Mouse (Mus musculus) limb, embryonic 10.5 days (tissue): ENCODE data around the gene Olfml2b. TPM values are rescaled to one million over a fixed set of nuclear protein-coding genes. Genes with fewer than 3 reads are reported as not detected.

Source experiments
- DNase-seq: peaks from one replicate; pipeline ENCODE4 v3.0.0-alpha.2; 2017; ENCODE audit warnings: low spot score
- H3K27ac ChIP-seq: fragments of 300-500 bp; sonication (generic); 2 replicates; pipeline ENCODE4 v1.5.1; 2016; ENCODE audit warnings: mild to moderate bottlenecking
- H3K27me3 ChIP-seq: fragments of 300-500 bp; sonication (generic); 2 replicates; pipeline ENCODE4 v1.6.1; 2016; ENCODE audit warnings: low read depth, mild to moderate bottlenecking; ENCODE audit not compliant: poor library complexity, severe bottlenecking
- H3K36me3 ChIP-seq: fragments of 300-500 bp; sonication (generic); 2 replicates; pipeline ENCODE4 v1.6.1; 2016; ENCODE audit warnings: mild to moderate bottlenecking, moderate library complexity
- H3K4me1 ChIP-seq: fragments of 300-500 bp; sonication (generic); 2 replicates; pipeline ENCODE4 v1.6.1; 2016
- H3K4me3 ChIP-seq: fragments of 300-500 bp; sonication (generic); 2 replicates; pipeline ENCODE4 v1.5.1; 2016; ENCODE audit warnings: mild to moderate bottlenecking, moderate library complexity
- H3K9me3 ChIP-seq: fragments of 300-500 bp; sonication (generic); replicated peaks from 2 replicates; pipeline ENCODE4 v1.6.1; 2016; ENCODE audit warnings: mild to moderate bottlenecking
- WGBS: fragments of 180-500 bp; shearing (Covaris S2); methylation state at CpG from one replicate; pipeline ENCODE4 v1.1.7; 2016; 5-methylcytosine and 5-hydroxymethylcytosine counted together
- polyA plus RNA-seq: library from polyadenylated mRNA; unstranded; fragments of >200 nt; fragmentation: Nextera tagmentation; extraction: Ambion mirVana; gene quantifications from 2 replicates; pipeline ENCODE4 v1.2.1, GENCODE M21; 2016

Gene Olfml2b
- polyA plus RNA-seq, 1 experiment from 2014 or later, result 8.1 TPM

DNA sequence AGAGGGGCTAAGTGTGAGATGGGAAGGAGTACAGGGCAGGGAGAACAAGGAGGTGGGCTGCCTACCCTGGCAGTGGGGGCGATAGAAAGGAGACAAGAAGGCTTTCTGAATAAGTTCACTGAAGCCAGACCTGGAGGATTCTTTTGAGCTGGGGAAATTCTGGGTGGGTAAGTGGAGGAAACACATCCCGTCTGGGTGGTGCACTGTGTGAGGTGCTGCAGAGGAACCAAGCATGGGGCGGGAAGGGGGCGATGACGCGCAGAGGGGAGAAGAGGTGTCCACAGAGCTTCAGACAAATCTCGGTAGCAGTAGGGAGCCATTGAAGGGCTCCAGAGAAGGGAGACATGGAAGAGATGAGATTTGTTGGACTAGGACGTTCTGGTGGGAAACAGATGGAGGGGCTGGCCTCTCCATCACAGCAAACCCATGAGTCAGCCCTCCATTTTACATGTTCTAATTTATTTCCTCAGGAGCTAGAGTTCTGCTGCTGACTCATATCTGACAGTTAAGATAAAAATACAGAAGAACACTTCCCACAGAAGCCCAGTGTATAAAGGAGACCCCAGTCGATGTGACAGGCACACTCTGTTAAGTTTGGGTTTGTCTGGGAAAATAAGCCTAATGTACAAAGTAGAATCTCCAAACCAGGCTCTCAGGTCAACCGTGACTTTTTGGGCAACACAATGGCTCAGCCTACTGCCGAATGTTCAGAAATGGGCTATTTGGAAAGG is 87.7 kb downstream of the Olfml2b start:
- Histone ChIP-seq H3K9me3 (no peaks in the 10 kb centered on the region), H3K4me3 (no peak overlapping the region), H3K27me3 (no peaks in the 10 kb centered on the region), H3K27ac (no peak overlapping the region; the same call in 1 of the 2 replicates), H3K36me3 (no peaks in the 10 kb centered on the region), H3K4me1 (no peaks in the 10 kb centered on the region)
- DNase-seq, result no peak
- 81% methylated on average over 11 of the region's 11 CpGs for WGBS

Other genes starting within 250 kb of the Olfml2b start
- 5.1 and 5.6 TPM in 2 replicates for gene Nos1ap, start 54.7 kb upstream of the Olfml2b start, polyA plus RNA-seq
- gene Atf6, start 223.2 kb downstream of the Olfml2b start, polyA plus RNA-seq, result 7.1 and 8.0 TPM in 2 replicates
- gene Gm26620, start 240.5 kb downstream of the Olfml2b start, polyA plus RNA-seq, result 0.49 and 0.58 TPM in 2 replicates
- 42.8 and 43.7 TPM in 2 replicates for gene Dusp12, start 241.0 kb downstream of the Olfml2b start, polyA plus RNA-seq